Comparison of ENCODE assay signal across 8 mouse cellular contexts in genomic region chr3:84259281-84260023, GRCm38 (mm10). TPM values are rescaled to one million over a fixed set of nuclear protein-coding genes. Genes with fewer than 3 reads are reported as not detected.
DNase-seq lines count a peak whose midpoint lies in the region; ATAC-seq and TF ChIP-seq lines count a peak whose summit lies in the region.

No protein-coding gene starts in this region.

- no peak for TF ChIP-seq POLR2A in bone marrow macrophage, adult 2 months (IDR thresholded peaks at IDR 0.05; ENCODE audit: borderline replicate concordance, low read depth, low read length)
- TF ChIP-seq POLR2A in myocyte (IDR thresholded peaks at IDR 0.05; ENCODE audit: insufficient read length, low read depth) = peak; percentile 35

- peak overlapping the region; percentile 93 for H3K4me2 ChIP-seq in heart, embryonic 13.5 days
- peak overlapping the region; percentile 98 for H3K4me2 ChIP-seq in liver, embryonic 11.5 days
- peak overlapping the region; percentile 79 for H3K4me2 ChIP-seq in myocyte (ENCODE audit: low read depth)
- H3K4me2 ChIP-seq in stomach, embryonic 14.5 days (replicated peaks; ENCODE audit: low read depth, low read length) = peak overlapping the region; percentile 98

- WGBS in heart, embryonic 13.5 days = 1% methylated on average over 74 of the region's 74 CpGs
- under 1% methylated on average over 74 of the region's 74 CpGs for WGBS in liver, embryonic 11.5 days
- under 1% methylated on average over 74 of the region's 74 CpGs for WGBS in stomach, embryonic 14.5 days

- H3K79me3 ChIP-seq in C2C12 (ENCODE audit: low read depth) = no peaks in the 10 kb centered on the region

- peaks cover 12% of the 10 kb centered on the region for H3K4me1 ChIP-seq in bone marrow macrophage, adult 2 months (ENCODE audit: control insufficient read depth, insufficient read depth, low read length)
- peaks cover 17% of the 10 kb centered on the region for H3K4me1 ChIP-seq in heart, embryonic 13.5 days
- H3K4me1 ChIP-seq in liver, embryonic 11.5 days (replicated peaks; ENCODE audit: control insufficient read depth, insufficient read depth, low read length) = peaks cover 19% of the 10 kb centered on the region; the same call in 1 of the 2 replicates
- H3K4me1 ChIP-seq in stomach, embryonic 14.5 days (ENCODE audit: control insufficient read depth, insufficient read depth, low read length) = peaks cover 14% of the 10 kb centered on the region

- peak overlapping the region; percentile 43 for H3K4me3 ChIP-seq in C2C12 (ENCODE audit: insufficient read depth, poor library complexity, severe bottlenecking)
- H3K4me3 ChIP-seq in bone marrow macrophage, adult 2 months (ENCODE audit: insufficient read depth, low read length) = peak overlapping the region; percentile 67
- peak overlapping the region; percentile 63 for H3K4me3 ChIP-seq in heart, embryonic 13.5 days
- peak overlapping the region; percentile 62 for H3K4me3 ChIP-seq in liver, embryonic 11.5 days (ENCODE audit: low read depth, low read length)
- H3K4me3 ChIP-seq in myocyte = peak overlapping the region; percentile 48
- peak overlapping the region; percentile 51 for H3K4me3 ChIP-seq in stomach, embryonic 14.5 days (ENCODE audit: low read depth, low read length)

- H3K9me3 ChIP-seq in heart, embryonic 13.5 days = no peaks in the 10 kb centered on the region
- no peaks in the 10 kb centered on the region for H3K9me3 ChIP-seq in liver, embryonic 11.5 days (ENCODE audit: control insufficient read depth, low read length)
- H3K9me3 ChIP-seq in stomach, embryonic 14.5 days (ENCODE audit: control insufficient read depth, low read depth, low read length) = no peaks in the 10 kb centered on the region

- no peaks in the 10 kb centered on the region for H3K27me3 ChIP-seq in C2C12 (ENCODE audit: control insufficient read depth, insufficient read depth, insufficient read length)
- H3K27me3 ChIP-seq in heart, embryonic 13.5 days (replicated peaks) = peaks cover 51% of the 10 kb centered on the region
- H3K27me3 ChIP-seq in liver, embryonic 11.5 days (replicated peaks; ENCODE audit: control insufficient read depth, insufficient read depth, low read length) = peaks cover 38% of the 10 kb centered on the region
- no peaks in the 10 kb centered on the region for H3K27me3 ChIP-seq in myocyte (ENCODE audit: control insufficient read depth, insufficient read depth, insufficient read length)
- H3K27me3 ChIP-seq in stomach, embryonic 14.5 days (ENCODE audit: control insufficient read depth, insufficient read depth, low read length) = no peaks in the 10 kb centered on the region

- no peak for ATAC-seq in heart, embryonic 13.5 days (ENCODE audit: extremely low read depth, insufficient number of reproducible peaks, low FRiP score, low TSS enrichment)
- ATAC-seq in liver, embryonic 11.5 days (replicated peaks; ENCODE audit: low FRiP score) = 0 out of 2 replicates have a peak, but pooled peaks have one; percentile 54
- peak; percentile 54; the same call in 1 of the 2 replicates for ATAC-seq in stomach, embryonic 14.5 days (ENCODE audit: insufficient number of reproducible peaks, insufficient read depth, low FRiP score, low read depth)

- no peak for TF ChIP-seq CTCF in C2C12 (IDR thresholded peaks at IDR 0.05; ENCODE audit: control insufficient read depth, insufficient read depth, insufficient read length)
- TF ChIP-seq CTCF in bone marrow macrophage, adult 2 months (IDR thresholded peaks at IDR 0.05; ENCODE audit: low read depth, low read length) = no peak

- peak; percentile 48 for DNase-seq in fibroblast of lung, adult 2 months (ENCODE audit: low read depth)
- peak; percentile 74 for DNase-seq in kidney, postnatal 10 days
- peak; percentile 55 for DNase-seq in liver, embryonic 11.5 days (ENCODE audit: low spot score)

- no peaks in the 10 kb centered on the region for H3K79me2 ChIP-seq in C2C12 (ENCODE audit: control insufficient read depth, insufficient read depth)
- H3K79me2 ChIP-seq in myocyte (ENCODE audit: control insufficient read depth, insufficient read depth) = no peaks in the 10 kb centered on the region

- peak overlapping the region; percentile 29; the same call in 1 of the 2 replicates for H3K27ac ChIP-seq in bone marrow macrophage, adult 2 months (ENCODE audit: insufficient read depth, low read depth, low read length)
- H3K27ac ChIP-seq in heart, embryonic 13.5 days (replicated peaks) = peak overlapping the region; percentile 45
- H3K27ac ChIP-seq in liver, embryonic 11.5 days (ENCODE audit: low read depth, low read length) = no peak overlapping the region
- peak overlapping the region; percentile 59 for H3K27ac ChIP-seq in stomach, embryonic 14.5 days (ENCODE audit: low read length)

- peak overlapping the region; percentile 82 for H3K9ac ChIP-seq in heart, embryonic 13.5 days
- peak overlapping the region; percentile 54 for H3K9ac ChIP-seq in liver, embryonic 11.5 days (ENCODE audit: low read depth, low read length)
- H3K9ac ChIP-seq in stomach, embryonic 14.5 days (replicated peaks; ENCODE audit: low read depth, low read length) = peak overlapping the region; percentile 65

- H3ac ChIP-seq in C2C12 (ENCODE audit: control insufficient read depth, insufficient read length, low read depth) (peak overlapping the region; percentile 92), myocyte (ENCODE audit: control insufficient read depth, insufficient read length) (peak overlapping the region; percentile 2)

- H3K36me3 ChIP-seq in C2C12 (ENCODE audit: control insufficient read depth, insufficient read depth) (no peaks in the 10 kb centered on the region), myocyte (ENCODE audit: control insufficient read depth, insufficient read depth) (no peaks in the 10 kb centered on the region)
- H3K36me3 ChIP-seq in heart, embryonic 13.5 days = no peaks in the 10 kb centered on the region
- H3K36me3 ChIP-seq in liver, embryonic 11.5 days (ENCODE audit: control insufficient read depth, insufficient read depth, low read length) = no peaks in the 10 kb centered on the region
- H3K36me3 ChIP-seq in stomach, embryonic 14.5 days (ENCODE audit: control insufficient read depth, insufficient read depth, low read length) = no peaks in the 10 kb centered on the region

TF ChIP-seq in C2C12, 6 proteins besides CTCF, POLR2A, EP300 and RAD21:
- TF ChIP-seq FOSL1 (IDR thresholded peaks at IDR 0.05; ENCODE audit: insufficient read depth, low read length, poor library complexity, severe bottlenecking) = no peak
- no peak for TF ChIP-seq USF1 (IDR thresholded peaks at IDR 0.05; ENCODE audit: low read depth)
- no peak for TF ChIP-seq MYOG (IDR thresholded peaks at IDR 0.05; ENCODE audit: control insufficient read depth, extremely low read depth, insufficient read length)
- TF ChIP-seq MAX (IDR thresholded peaks at IDR 0.05) = peak; percentile 12

TF ChIP-seq in myocyte, 11 proteins besides CTCF, POLR2A, EP300 and RAD21:
- TF ChIP-seq MAX (IDR thresholded peaks at IDR 0.05; ENCODE audit: low read depth) (no peak), POLR2AphosphoS2 (IDR thresholded peaks at IDR 0.05; ENCODE audit: insufficient read length, low read depth) (no peak), REST (IDR thresholded peaks at IDR 0.05; ENCODE audit: insufficient read depth, insufficient read length) (no peak), E2F4 (IDR thresholded peaks at IDR 0.05; ENCODE audit: insufficient read depth) (no peak), MYOD1 (IDR thresholded peaks at IDR 0.05; ENCODE audit: control insufficient read depth in 1 of 3, insufficient read length in 2 of 3, low read depth in 2 of 3) (no peak), USF1 (IDR thresholded peaks at IDR 0.05; ENCODE audit: low read depth) (no peak)
TF ChIP-seq in myocyte: peak in this region for 0.

RNA-seq across cellular contexts. Expression of gene Trim2, which starts 47.2 kb away (rescaled TPM):
- polyA plus RNA-seq in C2C12 (2012; fragmentation: generic; extraction: Trizol) (2.4 TPM), myocyte (2012; fragmentation: generic; extraction: Trizol) (3.2 TPM)
- polyA plus RNA-seq in bone marrow macrophage, adult 2 months (2012; ENCODE audit: insufficient read depth, insufficient read length, missing spikeins) = 2.0 and 2.1 TPM in 2 replicates
- 7.2 and 7.6 TPM in 2 replicates for polyA plus RNA-seq in heart, embryonic 13.5 days (2015; fragmentation: Nextera tagmentation; extraction: Ambion mirVana)
- polyA plus RNA-seq in liver, embryonic 11.5 days (2014; fragmentation: Nextera tagmentation; extraction: Ambion mirVana) = 7.7 and 8.2 TPM in 2 replicates
- 37.1 and 38.0 TPM in 2 replicates for polyA plus RNA-seq in stomach, embryonic 14.5 days (2014; fragmentation: Nextera tagmentation; extraction: Ambion mirVana)
